ENCODE assay signal across 13 mouse cellular contexts in genomic region chr11:25104432-25104831, GRCm38 (mm10).
DNase-seq lines count a peak whose midpoint lies in the region; ATAC-seq lines count a peak whose summit lies in the region.
"Had no signal": no experiment of that assay in that cellular context is flagged by ENCODE, and none has a peak within 500 bp of the region (broad histone marks: within the 10 kb centered on the region; RNA-seq: fewer than 3 reads in every experiment).

No protein-coding gene starts in this region.

- H3K4me3 ChIP-seq in kidney, embryonic 15.5 days (replicated peaks): no peak overlapping the region
- no peak overlapping the region for H3K4me3 ChIP-seq in kidney, embryonic 16.5 days (ENCODE audit: low read length)
- H3K4me3 ChIP-seq in embryonic facial prominence, embryonic 10.5 days: no peak overlapping the region
- no peak overlapping the region for H3K4me3 ChIP-seq in limb, embryonic 11.5 days (ENCODE audit: low read depth, low read length)

- peak; percentile 46; the same call in 1 of the 2 replicates for ATAC-seq in kidney, embryonic 15.5 days (replicated peaks; ENCODE audit: low FRiP score)
- ATAC-seq in kidney, embryonic 16.5 days (ENCODE audit: low FRiP score, low TSS enrichment): no peak
- peak; percentile 92 for ATAC-seq in limb, embryonic 11.5 days (ENCODE audit: insufficient number of reproducible peaks, low FRiP score, low TSS enrichment, low read depth)
- ATAC-seq: midbrain, embryonic 16.5 days had no signal

- H3K4me1 ChIP-seq in kidney, embryonic 15.5 days: no peaks in the 10 kb centered on the region
- H3K4me1 ChIP-seq in kidney, embryonic 16.5 days (ENCODE audit: insufficient read depth, low read length): no peaks in the 10 kb centered on the region
- peaks cover 14% of the 10 kb centered on the region for H3K4me1 ChIP-seq in embryonic facial prominence, embryonic 10.5 days
- H3K4me1 ChIP-seq in limb, embryonic 11.5 days (ENCODE audit: control insufficient read depth, insufficient read depth, low read length): peaks cover 7% of the 10 kb centered on the region; the same call in 1 of the 2 replicates

- H3K9me3 ChIP-seq in kidney, embryonic 15.5 days (replicated peaks): no peaks in the 10 kb centered on the region
- no peaks in the 10 kb centered on the region for H3K9me3 ChIP-seq in kidney, embryonic 16.5 days (ENCODE audit: low read length)
- no peaks in the 10 kb centered on the region for H3K9me3 ChIP-seq in embryonic facial prominence, embryonic 10.5 days
- no peaks in the 10 kb centered on the region for H3K9me3 ChIP-seq in limb, embryonic 11.5 days (ENCODE audit: control insufficient read depth, low read length)

- H3K4me2 ChIP-seq in kidney, embryonic 15.5 days: no peak overlapping the region
- H3K4me2 ChIP-seq in kidney, embryonic 16.5 days (replicated peaks; ENCODE audit: low read depth, low read length): no peak overlapping the region
- H3K4me2 ChIP-seq in limb, embryonic 11.5 days (ENCODE audit: low read depth, severe bottlenecking): no peak overlapping the region

- no peaks in the 10 kb centered on the region for H3K27me3 ChIP-seq in kidney, embryonic 15.5 days
- H3K27me3 ChIP-seq in kidney, embryonic 16.5 days (ENCODE audit: insufficient read depth, low read length): no peaks in the 10 kb centered on the region
- H3K27me3 ChIP-seq in embryonic facial prominence, embryonic 10.5 days (replicated peaks; ENCODE audit: low read depth, poor library complexity, severe bottlenecking): no peaks in the 10 kb centered on the region
- H3K27me3 ChIP-seq in limb, embryonic 11.5 days (ENCODE audit: control insufficient read depth, insufficient read depth, low read length): no peaks in the 10 kb centered on the region

- H3K9ac ChIP-seq in kidney, embryonic 15.5 days: no peak overlapping the region
- no peak overlapping the region for H3K9ac ChIP-seq in kidney, embryonic 16.5 days (replicated peaks; ENCODE audit: low read length)
- no peak overlapping the region for H3K9ac ChIP-seq in limb, embryonic 11.5 days (ENCODE audit: low read length)

- 44% methylated on average over 8 of the region's 8 CpGs for WGBS in kidney, embryonic 15.5 days
- 47% methylated on average over 8 of the region's 8 CpGs for WGBS in kidney, embryonic 16.5 days
- WGBS in embryonic facial prominence, embryonic 10.5 days: 32% methylated on average over 8 of the region's 8 CpGs
- 9% methylated on average over 8 of the region's 8 CpGs for WGBS in limb, embryonic 11.5 days

- intact Hi-C loops in heart, postnatal 10 days (cut with DNase I): no loop called here

- peak; percentile 86 for DNase-seq in embryo, embryonic 10 days (ENCODE audit: low spot score)
- DNase-seq in embryonic facial prominence, embryonic 10.5 days (ENCODE audit: low spot score): peak; percentile 86
- peak; percentile 83 for DNase-seq in limb, embryonic 11.5 days (ENCODE audit: low spot score)
- DNase-seq in ovary, adult 18-20 months (ENCODE audit: low spot score): no peak
- DNase-seq in heart, postnatal 10 days: no peak
- DNase-seq in spleen, adult 18-20 months: no peak
- DNase-seq: cerebellum, postnatal 14 days; heart, postnatal 14 days; lung, postnatal 36 days; thymus, adult 2 months had no signal

- no peak overlapping the region for H3K27ac ChIP-seq in kidney, embryonic 15.5 days
- H3K27ac ChIP-seq in kidney, embryonic 16.5 days (ENCODE audit: low read length): no peak overlapping the region
- H3K27ac ChIP-seq in embryonic facial prominence, embryonic 10.5 days (replicated peaks): peak overlapping the region; percentile 73
- H3K27ac ChIP-seq in limb, embryonic 11.5 days (replicated peaks; ENCODE audit: low read depth, low read length): peak overlapping the region; percentile 36; the same call in 1 of the 2 replicates

- H3K36me3 ChIP-seq in kidney, embryonic 15.5 days: no peaks in the 10 kb centered on the region
- no peaks in the 10 kb centered on the region for H3K36me3 ChIP-seq in kidney, embryonic 16.5 days (ENCODE audit: insufficient read depth, low read length)
- H3K36me3 ChIP-seq in embryonic facial prominence, embryonic 10.5 days (replicated peaks): no peaks in the 10 kb centered on the region
- no peaks in the 10 kb centered on the region for H3K36me3 ChIP-seq in limb, embryonic 11.5 days (ENCODE audit: control insufficient read depth, insufficient read depth, low read length)

Comparison
In these comparisons a context has a peak if more than half of its experiments do, and no peak if none do; other contexts are left out.
1. H3K27ac ChIP-seq: peak in embryonic facial prominence, embryonic 10.5 days (single experiment) and limb, embryonic 11.5 days (single experiment); none in kidney, embryonic 15.5 days (single experiment) and kidney, embryonic 16.5 days (single experiment).
2. DNase-seq: peak in embryo, embryonic 10 days (single experiment), embryonic facial prominence, embryonic 10.5 days (single experiment) and limb, embryonic 11.5 days (single experiment); none in ovary, adult 18-20 months (single experiment), heart, postnatal 10 days (0 of 2) and spleen, adult 18-20 months (0 of 2).